Mouse (Mus musculus) stomach, postnatal 0 days (tissue): Measurements from ENCODE around the gene Hoxc5. TPM values are rescaled to one million over a fixed set of nuclear protein-coding genes. Genes with fewer than 3 reads are reported as not detected.

Experiments
- ATAC-seq: fragments of 200-750 bp; cut with Nextera tagmentation; 2 replicates; pipeline ENCODE4 v1.8.0; 2017; ENCODE audit not compliant: low FRiP score, low TSS enrichment
- DNase-seq: peaks from one replicate; pipeline ENCODE4 v3.0.0-alpha.2; 2016; ENCODE audit warnings: low spot score
- H3K27ac ChIP-seq: fragments of 300-500 bp; sonication (generic); replicated peaks from 2 replicates; pipeline ENCODE4 v1.5.1; 2014; ENCODE audit warnings: mild to moderate bottlenecking, control low read depth
- H3K27me3 ChIP-seq: fragments of 300-500 bp; sonication (generic); 2 replicates; pipeline ENCODE4 v1.6.1; 2014; ENCODE audit warnings: low read length; ENCODE audit not compliant: control insufficient read depth, insufficient read depth
- H3K36me3 ChIP-seq: fragments of 300-500 bp; sonication (generic); 2 replicates; pipeline ENCODE4 v1.6.1; 2014; ENCODE audit warnings: low read length, mixed read lengths; ENCODE audit not compliant: control insufficient read depth, insufficient read depth
- H3K4me1 ChIP-seq: fragments of 300-500 bp; sonication (generic); replicated peaks from 2 replicates; pipeline ENCODE4 v1.6.1; 2014; ENCODE audit warnings: antibody characterized with exemption; ENCODE audit not compliant: control insufficient read depth, insufficient read depth
- H3K4me2 ChIP-seq: fragments of 300-500 bp; sonication (generic); replicated peaks from 2 replicates; pipeline ENCODE4 v1.6.1; 2014; ENCODE audit warnings: low read depth, mild to moderate bottlenecking, control low read depth, moderate library complexity
- H3K4me3 ChIP-seq: fragments of 300-500 bp; sonication (generic); 2 replicates; pipeline ENCODE4 v1.5.1; 2014; ENCODE audit warnings: low read depth, low read length, control low read depth
- H3K9ac ChIP-seq: fragments of 300-500 bp; sonication (generic); 2 replicates; pipeline ENCODE4 v1.6.1; 2014; ENCODE audit warnings: mild to moderate bottlenecking, low read length, control low read depth, mixed read lengths
- H3K9me3 ChIP-seq: fragments of 300-500 bp; sonication (generic); 2 replicates; pipeline ENCODE4 v1.6.1; 2016; ENCODE audit warnings: low read length; ENCODE audit not compliant: control insufficient read depth
- CTCF ChIP-seq: IDR thresholded peaks from 2 replicates; pipeline ENCODE4 v1.5.1; 2016; ENCODE audit warnings: antibody characterized with exemption, low read depth, mild to moderate bottlenecking, moderate library complexity
- EP300 ChIP-seq: optimal IDR thresholded peaks from 2 replicates; pipeline ENCODE3; 2016; ENCODE audit warnings: antibody characterized with exemption
- WGBS: fragments of 180-500 bp; shearing (Covaris S2); extraction: QIAGEN DNeasy Blood & Tissue Kit; methylation state at CpG from one replicate; pipeline ENCODE4 v1.1.7; 2014; 5-methylcytosine and 5-hydroxymethylcytosine counted together
- polyA plus RNA-seq: library from polyadenylated mRNA; unstranded; fragments of >200 nt; fragmentation: Nextera tagmentation; extraction: Ambion mirVana; gene quantifications from 2 replicates; pipeline ENCODE4 v1.2.1, GENCODE M21; 2015

Gene Hoxc5
- polyA plus RNA-seq, 1 experiment from 2014 or later, result 18.0 TPM

GRCm38 (mm10) chr15:102981379-102982288 is 14.4 kb downstream of the Hoxc5 start:
- Histone ChIP-seq H3K36me3 (no peaks in the 10 kb centered on the region), H3K4me2 (peak overlapping the region; percentile 49), H3K27ac (no peak overlapping the region), H3K4me1 (no peaks in the 10 kb centered on the region), H3K9me3 (no peaks in the 10 kb centered on the region), H3K4me3 (peak overlapping the region; percentile 29), H3K27me3 (peaks cover 43% of the 10 kb centered on the region), H3K9ac (no peak overlapping the region)
- WGBS, result 1% methylated on average over 88 of the region's 88 CpGs
- no peak for ATAC-seq
- TF ChIP-seq EP300, result no peak
- no peak for TF ChIP-seq CTCF
- DNase-seq, result no peak

DNA sequence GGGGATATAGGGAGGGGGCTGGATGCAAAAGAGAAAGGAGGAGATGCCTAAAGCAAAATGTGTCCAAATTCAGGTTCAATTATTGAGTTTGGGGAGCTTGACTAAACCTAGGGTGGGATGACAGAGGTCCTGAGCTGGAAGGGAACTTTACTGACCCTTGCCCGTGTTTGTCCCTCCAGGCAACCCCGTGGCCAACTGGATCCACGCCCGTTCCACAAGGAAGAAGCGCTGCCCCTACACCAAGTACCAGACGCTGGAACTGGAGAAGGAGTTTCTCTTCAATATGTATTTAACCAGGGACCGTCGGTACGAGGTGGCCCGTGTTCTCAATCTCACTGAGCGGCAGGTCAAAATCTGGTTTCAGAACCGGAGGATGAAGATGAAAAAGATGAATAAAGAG is 16.5 kb downstream of the Hoxc5 start:
- Histone ChIP-seq H3K36me3 (no peaks in the 10 kb centered on the region), H3K9me3 (no peaks in the 10 kb centered on the region), H3K4me2 (no peak overlapping the region), H3K27me3 (peaks cover 43% of the 10 kb centered on the region; the same call in 1 of the 2 replicates), H3K4me3 (no peak overlapping the region), H3K4me1 (no peaks in the 10 kb centered on the region), H3K27ac (no peak overlapping the region), H3K9ac (no peak overlapping the region)
- ATAC-seq (no peak), DNase-seq (no peak)
- WGBS, result 5% methylated on average over 12 of the region's 12 CpGs
- TF ChIP-seq EP300 (no peak), CTCF (no peak)

GRCm38 (mm10) chr15:102984521-102984920 is 17.3 kb downstream of the Hoxc5 start:
- no peaks in the 10 kb centered on the region for H3K9me3 ChIP-seq
- TF ChIP-seq EP300, result no peak
- no peak for TF ChIP-seq CTCF
- H3K4me3 ChIP-seq, result no peak overlapping the region
- WGBS, result 11% methylated on average over 10 of the region's 10 CpGs
- ATAC-seq (no peak), DNase-seq (no peak)
- no peak overlapping the region for H3K9ac ChIP-seq
- H3K36me3 ChIP-seq, result no peaks in the 10 kb centered on the region
- no peak overlapping the region for H3K27ac ChIP-seq
- H3K27me3 ChIP-seq, result peaks cover 39% of the 10 kb centered on the region; the same call in 1 of the 2 replicates
- no peak overlapping the region for H3K4me2 ChIP-seq
- no peaks in the 10 kb centered on the region for H3K4me1 ChIP-seq

DNA sequence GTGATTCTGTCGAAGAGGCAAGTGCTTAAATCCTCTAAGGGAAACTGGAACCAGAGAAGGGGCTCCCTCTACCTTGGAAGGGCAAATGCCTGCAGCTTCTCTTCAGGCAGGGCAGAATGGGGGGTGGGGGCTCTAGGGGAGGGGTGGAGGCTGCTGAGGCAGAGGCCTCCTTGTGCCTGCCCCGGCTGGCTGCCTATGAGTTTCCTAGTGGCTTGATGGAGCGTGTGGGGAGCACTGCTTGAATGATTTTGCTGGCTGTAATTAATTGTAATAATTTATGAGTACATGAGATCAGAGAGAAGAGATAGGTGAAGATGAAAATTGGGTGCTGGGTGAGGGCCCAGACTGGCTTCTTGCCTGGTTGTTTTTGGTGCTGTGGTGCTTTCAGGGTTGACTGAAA is 17.7 kb downstream of the Hoxc5 start:
- H3K27me3 ChIP-seq, result peaks cover 43% of the 10 kb centered on the region; the same call in 1 of the 2 replicates
- DNase-seq, result no peak
- H3K4me3 ChIP-seq, result no peak overlapping the region
- H3K36me3 ChIP-seq, result no peaks in the 10 kb centered on the region
- H3K4me1 ChIP-seq, result no peaks in the 10 kb centered on the region
- WGBS, result 22% methylated on average over 3 of the region's 3 CpGs
- H3K27ac ChIP-seq, result no peak overlapping the region
- TF ChIP-seq CTCF (no peak), EP300 (no peak)
- H3K4me2 ChIP-seq, result no peak overlapping the region
- no peaks in the 10 kb centered on the region for H3K9me3 ChIP-seq
- no peak overlapping the region for H3K9ac ChIP-seq
- ATAC-seq, result no peak

- H3K36me3 ChIP-seq, result no peaks in the 10 kb centered on the region
- H3K4me3 ChIP-seq, result no peak overlapping the region
- 6% methylated on average over 21 of the region's 21 CpGs for WGBS
- peaks cover 32% of the 10 kb centered on the region for H3K27me3 ChIP-seq
- H3K9ac ChIP-seq, result no peak overlapping the region
- DNase-seq (peak; percentile 92), ATAC-seq (peak; percentile 63)
- no peak overlapping the region for H3K27ac ChIP-seq
- no peak for TF ChIP-seq EP300
- TF ChIP-seq CTCF, result peak; percentile 94
- H3K9me3 ChIP-seq, result no peaks in the 10 kb centered on the region
- H3K4me2 ChIP-seq, result no peak overlapping the region
- H3K4me1 ChIP-seq, result no peaks in the 10 kb centered on the region
Measured at GRCm38 (mm10) chr15:102987124-102987833, 20.0 kb downstream of the Hoxc5 start.

- ATAC-seq, result no peak
- peaks cover 29% of the 10 kb centered on the region for H3K27me3 ChIP-seq
Measured at GRCm38 (mm10) chr15:102988078-102988477, 20.8 kb downstream of the Hoxc5 start.

More at GRCm38 (mm10) chr15:102988078-102988477, 20.8 kb downstream of the Hoxc5 start:
- no peaks in the 10 kb centered on the region for H3K9me3 ChIP-seq
- DNase-seq, result no peak
- no peak overlapping the region for H3K9ac ChIP-seq
- no peaks in the 10 kb centered on the region for H3K36me3 ChIP-seq
- WGBS, result 49% methylated on average over 5 of the region's 5 CpGs
- H3K27ac ChIP-seq, result no peak overlapping the region
- TF ChIP-seq EP300 (no peak), CTCF (no peak)
- H3K4me3 ChIP-seq, result no peak overlapping the region
- no peak overlapping the region for H3K4me2 ChIP-seq
- no peaks in the 10 kb centered on the region for H3K4me1 ChIP-seq
